Mouse (Mus musculus) embryonic facial prominence, embryonic 14.5 days (tissue): ENCODE results near the gene Hdgf. TPM values are rescaled to one million over a fixed set of nuclear protein-coding genes. Genes with fewer than 3 reads are reported as not detected.

Source experiments
- polyA plus RNA-seq: library from polyadenylated mRNA; unstranded; fragments of >200 nt; fragmentation: Nextera tagmentation; extraction: Ambion mirVana; gene quantifications from 2 replicates; pipeline ENCODE4 v1.2.1, GENCODE M21; 2014

The Hdgf gene
- polyA plus RNA-seq, 1 experiment from 2014 or later, result 205 TPM

Other genes with a start within 250 kb of the Hdgf start
- gene Lrrc71, start 157.7 kb upstream of the Hdgf start, polyA plus RNA-seq, result 0.60 and 1.5 TPM in 2 replicates
- gene Ntrk1, start 111.2 kb upstream of the Hdgf start, polyA plus RNA-seq, result 16.2 and 19.5 TPM in 2 replicates
- gene Insrr, start 109.4 kb upstream of the Hdgf start, polyA plus RNA-seq, result 1.2 and 1.6 TPM in 2 replicates
- gene Pear1, start 82.0 kb upstream of the Hdgf start, polyA plus RNA-seq, result 26.7 and 29.6 TPM in 2 replicates
- 0.08 TPM in 1 of 2 replicates, not detected in the other for gene Sh2d2a, start 59.6 kb upstream of the Hdgf start, polyA plus RNA-seq
- gene Prcc, start 20.7 kb upstream of the Hdgf start, polyA plus RNA-seq, result 13.0 and 13.5 TPM in 2 replicates
- 64.8 and 66.6 TPM in 2 replicates for gene Mrpl24, start 13.2 kb downstream of the Hdgf start, polyA plus RNA-seq
- 20.9 and 22.9 TPM in 2 replicates for gene Isg20l2, start 24.0 kb downstream of the Hdgf start, polyA plus RNA-seq
- 12.8 and 13.3 TPM in 2 replicates for gene Rrnad1, start 24.4 kb downstream of the Hdgf start, polyA plus RNA-seq
- gene Crabp2, start 42.3 kb downstream of the Hdgf start, polyA plus RNA-seq, result 145 and 175 TPM in 2 replicates
- gene Nes, start 64.8 kb downstream of the Hdgf start, polyA plus RNA-seq, result 36.4 and 40.5 TPM in 2 replicates
- gene Bcan, start 93.9 kb downstream of the Hdgf start, polyA plus RNA-seq, result 0.63 and 1.1 TPM in 2 replicates
- gene Hapln2, start 121.3 kb downstream of the Hdgf start, polyA plus RNA-seq, result not detected in 2 replicates
- 28.0 and 29.8 TPM in 2 replicates for gene Gpatch4, start 136.8 kb downstream of the Hdgf start, polyA plus RNA-seq
- gene Naxe, start 152.2 kb downstream of the Hdgf start, polyA plus RNA-seq, result 179 and 193 TPM in 2 replicates
- gene Ttc24, start 172.0 kb downstream of the Hdgf start, polyA plus RNA-seq, result 0.17 and 0.31 TPM in 2 replicates
- 16.2 and 21.0 TPM in 2 replicates for gene Iqgap3, start 175.7 kb downstream of the Hdgf start, polyA plus RNA-seq
- 36.8 and 41.7 TPM in 2 replicates for gene Mef2d, start 236.1 kb downstream of the Hdgf start, polyA plus RNA-seq